In the genomic region with DNA sequence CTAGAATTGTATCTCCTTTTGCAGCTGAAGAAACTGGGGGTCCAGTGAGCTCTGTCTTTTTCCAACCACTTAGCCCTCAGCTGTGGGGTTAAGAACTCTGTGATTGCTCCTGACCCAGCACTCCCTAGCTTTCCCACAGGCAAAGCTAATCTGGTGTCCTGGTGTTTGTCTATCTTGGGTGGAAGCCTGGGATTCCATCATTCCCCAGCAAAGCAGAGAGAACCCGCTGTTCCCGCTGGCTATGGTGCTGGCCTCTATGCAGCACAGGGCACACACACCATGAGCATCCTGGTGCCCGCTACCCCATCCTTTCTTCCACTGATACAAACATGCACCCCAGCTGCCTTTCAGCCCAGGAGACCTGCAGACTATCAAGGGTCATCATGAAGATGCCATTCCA, we compare ENCODE assay signal across 25 mouse cellular contexts. TPM values are rescaled to one million over a fixed set of nuclear protein-coding genes. Genes with fewer than 3 reads are reported as not detected.
DNase-seq lines count a peak whose midpoint lies in the region; ATAC-seq lines count a peak whose summit lies in the region.
"Had no signal": no experiment of that assay in that cellular context is flagged by ENCODE, and none has a peak within 500 bp of the region (broad histone marks: within the 10 kb centered on the region; RNA-seq: fewer than 3 reads in every experiment).

No protein-coding gene starts in this region.

- no peak overlapping the region for H3K4me2 ChIP-seq in heart, embryonic 13.5 days
- H3K4me2 ChIP-seq: embryonic facial prominence, embryonic 12.5 days; embryonic facial prominence, embryonic 15.5 days; hindbrain, embryonic 12.5 days; hindbrain, embryonic 15.5 days had no signal

- intact Hi-C loops in heart, postnatal 10 days (cut with DNase I): no loop called here

- no peaks in the 10 kb centered on the region for H3K27me3 ChIP-seq in heart, embryonic 13.5 days (replicated peaks)
- H3K27me3 ChIP-seq: embryonic facial prominence, embryonic 12.5 days; embryonic facial prominence, embryonic 15.5 days; hindbrain, embryonic 12.5 days; hindbrain, embryonic 15.5 days had no signal

- H3K4me3 ChIP-seq in heart, embryonic 13.5 days: no peak overlapping the region
- H3K4me3 ChIP-seq: embryonic facial prominence, embryonic 12.5 days; embryonic facial prominence, embryonic 15.5 days; gastrocnemius, adult 2 months; heart, adult 2 months; hindbrain, embryonic 12.5 days; hindbrain, embryonic 15.5 days had no signal

- no peaks in the 10 kb centered on the region for H3K9me3 ChIP-seq in heart, embryonic 13.5 days
- H3K9me3 ChIP-seq: embryonic facial prominence, embryonic 12.5 days; embryonic facial prominence, embryonic 15.5 days; hindbrain, embryonic 12.5 days; hindbrain, embryonic 15.5 days had no signal

- H3K27ac ChIP-seq in heart, embryonic 13.5 days (replicated peaks): 0 out of 2 replicates have a peak overlapping the region, but pooled peaks have one; percentile 33
- H3K27ac ChIP-seq: embryonic facial prominence, embryonic 12.5 days; embryonic facial prominence, embryonic 15.5 days; gastrocnemius, adult 2 months; heart, adult 2 months; hindbrain, embryonic 12.5 days; hindbrain, embryonic 15.5 days had no signal

- 0 out of 2 replicates have a peak overlapping the region, but pooled peaks have one; percentile 25 for H3K9ac ChIP-seq in heart, embryonic 13.5 days
- H3K9ac ChIP-seq: embryonic facial prominence, embryonic 12.5 days; embryonic facial prominence, embryonic 15.5 days; forebrain, postnatal 0 days; hindbrain, embryonic 12.5 days; hindbrain, embryonic 15.5 days had no signal

- H3K36me3 ChIP-seq in heart, embryonic 13.5 days: no peaks in the 10 kb centered on the region
- H3K36me3 ChIP-seq: embryonic facial prominence, embryonic 12.5 days; embryonic facial prominence, embryonic 15.5 days; hindbrain, embryonic 12.5 days; hindbrain, embryonic 15.5 days had no signal

- ATAC-seq in heart, embryonic 13.5 days (ENCODE audit: extremely low read depth, insufficient number of reproducible peaks, low FRiP score, low TSS enrichment): no peak
- ATAC-seq: CD4-positive, CD25-positive, alpha-beta regulatory T cell, adult 4 months; forebrain, embryonic 14.5 days; forebrain, postnatal 0 days; intestine, postnatal 0 days had no signal

- peak; percentile 29 for DNase-seq in heart, adult 8-10 months (ENCODE audit: low spot score)
- no peak for DNase-seq in heart, postnatal 4 days
- DNase-seq in heart, postnatal 10 days: no peak
- DNase-seq in yolk sac, embryonic 10.5 days (ENCODE audit: low spot score): peak; percentile 18
- no peak for DNase-seq in layer of hippocampus, postnatal 14 days (ENCODE audit: low spot score in 2 of 2)
- DNase-seq: adrenal gland, adult 2 months; adrenal gland, postnatal 14 days; cerebellum, adult 11 months; cerebellum, adult 2 months; cerebellum, adult 9-11 months; cerebellum, postnatal 25 days; forebrain, postnatal 0 days; gastrocnemius, adult 2 months; gastrocnemius, postnatal 14 days had no signal

- 43% methylated on average over 3 of the region's 3 CpGs for WGBS in heart, embryonic 13.5 days

- H3K4me1 ChIP-seq in heart, embryonic 13.5 days: peaks cover 69% of the 10 kb centered on the region

RNA-seq across cellular contexts. Expression of a gene that starts 42.3 kb away (rescaled TPM):
- total RNA-seq in heart, adult 8-10 months (2022): 1 to 10 TPM; 5.0 to 9.4 (median 7.6) TPM
- 10 to 100 TPM; 18.1 TPM for total RNA-seq in heart, postnatal 4 days (2021)
- 10.7 and 10.9 TPM in 2 replicates for polyA plus RNA-seq in heart, embryonic 13.5 days (2015; fragmentation: Nextera tagmentation; extraction: Ambion mirVana)
- total RNA-seq in heart, postnatal 10 days (2021): 10 to 100 TPM; 12.2 to 12.5 TPM
- total RNA-seq in layer of hippocampus, postnatal 14 days (2021): 10 to 100 TPM; 54.7 to 58.8 TPM
- total RNA-seq: common myeloid progenitor, adult 5-6 weeks; MEL had no signal

Comparison
In these comparisons a context has a peak if more than half of its experiments do, and no peak if none do; other contexts are left out.
1. DNase-seq: peak in heart, adult 8-10 months (single experiment) and yolk sac, embryonic 10.5 days (single experiment); none in heart, postnatal 4 days (single experiment), heart, postnatal 10 days (0 of 2) and layer of hippocampus, postnatal 14 days (0 of 2).